Mouse (Mus musculus) lung, embryonic 15.5 days (tissue): Measurements from ENCODE around the gene Abtb2. TPM values are rescaled to one million over a fixed set of nuclear protein-coding genes. Genes with fewer than 3 reads are reported as not detected.

Experiments used
- ATAC-seq: fragments of 200-750 bp; cut with Nextera tagmentation; 2 replicates; pipeline ENCODE4 v1.8.0; 2017; ENCODE audit warnings: moderate number of reproducible peaks, borderline replicate concordance; ENCODE audit not compliant: low FRiP score, low TSS enrichment; ENCODE audit errors: extremely low read depth
- H3K27ac ChIP-seq: fragments of 300-500 bp; sonication (generic); 2 replicates; pipeline ENCODE4 v1.5.1; 2015; ENCODE audit warnings: moderate library complexity, mild to moderate bottlenecking, inconsistent platforms
- H3K27me3 ChIP-seq: fragments of 300-500 bp; sonication (generic); 2 replicates; pipeline ENCODE4 v1.6.1; 2015; ENCODE audit warnings: inconsistent platforms
- H3K36me3 ChIP-seq: fragments of 300-500 bp; sonication (generic); 2 replicates; pipeline ENCODE4 v1.6.1; 2015; ENCODE audit warnings: inconsistent platforms
- H3K4me1 ChIP-seq: fragments of 300-500 bp; sonication (generic); 2 replicates; pipeline ENCODE4 v1.6.1; 2015; ENCODE audit warnings: inconsistent platforms
- H3K4me2 ChIP-seq: fragments of 300-500 bp; sonication (generic); 2 replicates; pipeline ENCODE4 v1.6.1; 2015; ENCODE audit warnings: inconsistent platforms, mild to moderate bottlenecking, moderate library complexity
- H3K4me3 ChIP-seq: fragments of 300-500 bp; sonication (generic); 2 replicates; pipeline ENCODE4 v1.5.1; 2015; ENCODE audit warnings: mild to moderate bottlenecking, inconsistent platforms
- H3K9ac ChIP-seq: fragments of 300-500 bp; sonication (generic); 2 replicates; pipeline ENCODE4 v1.6.1; 2015; ENCODE audit warnings: inconsistent platforms
- H3K9me3 ChIP-seq: fragments of 300-500 bp; sonication (generic); 2 replicates; pipeline ENCODE4 v1.6.1; 2016; ENCODE audit warnings: inconsistent platforms
- WGBS: fragments of 180-500 bp; shearing (Covaris S2); methylation state at CpG from one replicate; pipeline ENCODE4 v1.1.7; 2015; 5-methylcytosine and 5-hydroxymethylcytosine counted together
- polyA plus RNA-seq: library from polyadenylated mRNA; unstranded; fragments of >200 nt; fragmentation: Nextera tagmentation; extraction: Ambion mirVana; gene quantifications from 2 replicates; pipeline ENCODE4 v1.2.1, GENCODE M21; 2015

The Abtb2 gene
- polyA plus RNA-seq, 1 experiment from 2014 or later, result 8.5 TPM

- Histone ChIP-seq H3K4me2 (no peak overlapping the region), H3K4me3 (no peak overlapping the region), H3K36me3 (no peaks in the 10 kb centered on the region), H3K27me3 (no peaks in the 10 kb centered on the region), H3K9me3 (no peaks in the 10 kb centered on the region), H3K27ac (peak overlapping the region; percentile 45), H3K4me1 (peaks cover 18% of the 10 kb centered on the region), H3K9ac (no peak overlapping the region)
- WGBS, result 86% methylated on average over 9 of the region's 9 CpGs
- ATAC-seq, result no peak
Measured at GRCm38 (mm10) chr2:103682927-103683442, 116.9 kb downstream of the Abtb2 start.

- no peak overlapping the region for H3K27ac ChIP-seq
Measured at GRCm38 (mm10) chr2:103684431-103684830, 118.3 kb downstream of the Abtb2 start.

DNA sequence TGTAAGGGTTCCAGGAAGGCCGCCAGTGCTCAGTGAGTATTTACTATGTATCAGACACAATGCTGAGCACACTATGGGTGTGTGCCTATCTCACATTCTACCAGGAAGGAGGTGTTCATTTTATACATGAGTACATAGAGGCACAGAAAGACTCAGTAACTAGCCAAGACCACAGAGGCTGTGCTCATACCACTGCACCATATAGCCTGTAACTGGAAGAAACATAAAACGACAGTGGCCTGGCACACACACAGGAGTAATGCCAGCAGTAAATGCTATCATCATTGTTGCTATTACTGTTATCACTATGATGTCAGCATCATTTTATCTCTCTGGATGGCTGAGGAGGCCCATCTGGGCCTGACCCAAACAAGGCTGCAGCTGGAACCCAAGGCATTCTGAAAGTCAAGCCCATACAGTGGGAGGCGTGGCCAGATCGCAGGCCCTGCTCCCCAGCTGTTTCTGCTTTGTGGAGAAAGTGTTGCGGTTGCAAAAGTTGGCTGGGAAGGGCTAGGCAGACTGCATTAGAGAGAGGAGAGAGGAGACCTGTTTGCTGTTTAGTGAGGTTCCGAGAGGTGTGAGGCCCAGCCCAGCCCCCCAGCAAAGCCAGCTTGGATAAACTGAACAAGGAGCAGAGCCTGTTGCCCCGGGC is 118.9 kb downstream of the Abtb2 start:
- no peak overlapping the region for H3K27ac ChIP-seq
- 45% methylated on average over 7 of the region's 7 CpGs for WGBS

More at GRCm38 (mm10) chr2:103684431-103684830, 118.3 kb downstream of the Abtb2 start:
- no peaks in the 10 kb centered on the region for H3K27me3 ChIP-seq
- no peak overlapping the region for H3K4me3 ChIP-seq
- no peaks in the 10 kb centered on the region for H3K9me3 ChIP-seq
- WGBS, result 72% methylated on average over 2 of the region's 2 CpGs
- no peak overlapping the region for H3K4me2 ChIP-seq
- no peaks in the 10 kb centered on the region for H3K36me3 ChIP-seq
- no peak for ATAC-seq
- peaks cover 15% of the 10 kb centered on the region for H3K4me1 ChIP-seq
- no peak overlapping the region for H3K9ac ChIP-seq

GRCm38 (mm10) chr2:103685581-103685980 is 119.5 kb downstream of the Abtb2 start:
- Histone ChIP-seq H3K27ac (no peak overlapping the region), H3K4me1 (peaks cover 15% of the 10 kb centered on the region), H3K4me2 (no peak overlapping the region), H3K4me3 (no peak overlapping the region), H3K9me3 (no peaks in the 10 kb centered on the region), H3K9ac (no peak overlapping the region), H3K27me3 (no peaks in the 10 kb centered on the region), H3K36me3 (no peaks in the 10 kb centered on the region)
- WGBS, result 85% methylated on average over 4 of the region's 4 CpGs
- ATAC-seq, result no peak

More for the DNA sequence above, 118.9 kb downstream of the Abtb2 start:
- Histone ChIP-seq H3K27me3 (no peaks in the 10 kb centered on the region), H3K4me2 (no peak overlapping the region), H3K36me3 (no peaks in the 10 kb centered on the region), H3K9me3 (no peaks in the 10 kb centered on the region), H3K4me3 (no peak overlapping the region), H3K4me1 (peaks cover 15% of the 10 kb centered on the region), H3K9ac (no peak overlapping the region)
- peak; percentile 85 for ATAC-seq

GRCm38 (mm10) chr2:103687143-103687542 is 121.0 kb downstream of the Abtb2 start:
- H3K9me3 ChIP-seq, result no peaks in the 10 kb centered on the region
- no peak overlapping the region for H3K9ac ChIP-seq
- H3K4me3 ChIP-seq, result no peak overlapping the region
- H3K27me3 ChIP-seq, result no peaks in the 10 kb centered on the region
- peaks cover 19% of the 10 kb centered on the region for H3K4me1 ChIP-seq
- no peak overlapping the region for H3K4me2 ChIP-seq
- no peak overlapping the region for H3K27ac ChIP-seq
- no peaks in the 10 kb centered on the region for H3K36me3 ChIP-seq
- ATAC-seq, result no peak

DNA sequence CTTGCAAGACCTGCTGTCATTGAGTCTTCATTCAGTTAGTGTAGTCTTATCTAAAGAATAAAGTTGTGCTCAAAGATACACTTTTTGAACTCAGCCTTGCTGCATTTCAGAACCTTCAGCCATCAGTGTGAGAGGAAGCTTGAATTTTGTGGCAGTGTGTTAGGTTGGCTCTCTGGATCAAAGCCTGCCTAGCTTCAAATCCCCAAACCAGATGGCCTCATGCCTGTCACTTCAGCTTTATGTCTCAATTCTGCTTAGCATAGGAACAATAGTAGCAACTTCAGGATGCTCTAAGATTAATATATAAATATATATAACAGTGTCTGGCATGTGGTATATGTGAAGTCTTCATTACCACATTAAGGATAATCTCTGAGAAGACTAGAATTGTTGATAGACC is 121.8 kb downstream of the Abtb2 start:
- Histone ChIP-seq H3K27me3 (no peaks in the 10 kb centered on the region), H3K36me3 (no peaks in the 10 kb centered on the region), H3K9me3 (no peaks in the 10 kb centered on the region), H3K4me3 (no peak overlapping the region), H3K27ac (no peak overlapping the region), H3K4me2 (no peak overlapping the region), H3K9ac (no peak overlapping the region), H3K4me1 (peaks cover 17% of the 10 kb centered on the region)
- no peak for ATAC-seq

DNA sequence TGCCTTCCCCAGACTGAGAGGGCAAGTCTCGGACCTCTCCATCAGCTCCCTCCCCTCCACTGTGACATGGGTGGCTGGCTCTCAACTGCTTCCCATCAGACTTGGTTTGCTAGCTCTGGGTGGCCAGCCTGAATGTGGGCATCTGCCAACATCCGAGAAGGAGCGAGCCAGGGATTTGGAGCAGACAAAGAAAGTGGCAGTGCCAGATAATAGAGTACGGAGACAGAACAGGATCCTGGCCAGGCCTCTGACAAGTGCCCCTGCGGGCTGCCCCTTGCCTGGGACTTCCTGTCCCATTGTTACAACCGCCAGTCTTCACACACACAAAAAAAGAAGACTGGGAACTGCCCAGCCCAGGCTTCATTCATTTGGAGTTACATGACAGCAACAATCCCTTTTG is 124.3 kb downstream of the Abtb2 start:
- H3K9ac ChIP-seq, result no peak overlapping the region
- no peaks in the 10 kb centered on the region for H3K27me3 ChIP-seq
- peak overlapping the region; percentile 25; the same call in 1 of the 2 replicates for H3K27ac ChIP-seq
- 52% methylated on average over 6 of the region's 6 CpGs for WGBS
- ATAC-seq, result 0 out of 2 replicates have a peak, but pooled peaks have one; percentile 17
- H3K9me3 ChIP-seq, result no peaks in the 10 kb centered on the region
- peaks cover 6% of the 10 kb centered on the region for H3K4me1 ChIP-seq
- H3K4me2 ChIP-seq, result no peak overlapping the region
- no peaks in the 10 kb centered on the region for H3K36me3 ChIP-seq
- no peak overlapping the region for H3K4me3 ChIP-seq

- H3K9me3 ChIP-seq, result no peaks in the 10 kb centered on the region
- no peak overlapping the region for H3K9ac ChIP-seq
- no peak overlapping the region for H3K4me3 ChIP-seq
- H3K4me1 ChIP-seq, result peaks cover 4% of the 10 kb centered on the region; the same call in 1 of the 2 replicates
- WGBS, result 62% methylated on average over 5 of the region's 5 CpGs
- H3K27ac ChIP-seq, result peak overlapping the region; percentile 8; the same call in 1 of the 2 replicates
- no peaks in the 10 kb centered on the region for H3K36me3 ChIP-seq
- ATAC-seq, result no peak
- no peak overlapping the region for H3K4me2 ChIP-seq
- no peaks in the 10 kb centered on the region for H3K27me3 ChIP-seq
Measured at GRCm38 (mm10) chr2:103690828-103691227, 124.7 kb downstream of the Abtb2 start.

GRCm38 (mm10) chr2:103691278-103691677 is 125.2 kb downstream of the Abtb2 start:
- WGBS, result 95% methylated on average over 1 of the region's 1 CpGs
- Histone ChIP-seq H3K4me1 (peaks cover 4% of the 10 kb centered on the region; the same call in 1 of the 2 replicates), H3K9me3 (no peaks in the 10 kb centered on the region), H3K36me3 (no peaks in the 10 kb centered on the region), H3K27ac (no peak overlapping the region), H3K4me3 (no peak overlapping the region), H3K27me3 (no peaks in the 10 kb centered on the region), H3K9ac (no peak overlapping the region), H3K4me2 (no peak overlapping the region)
- no peak for ATAC-seq

- no peaks in the 10 kb centered on the region for H3K9me3 ChIP-seq
- H3K4me1 ChIP-seq, result peaks cover 4% of the 10 kb centered on the region; the same call in 1 of the 2 replicates
- H3K4me3 ChIP-seq, result no peak overlapping the region
- 63% methylated on average over 1 of the region's 1 CpGs for WGBS
- no peaks in the 10 kb centered on the region for H3K36me3 ChIP-seq
- H3K27me3 ChIP-seq, result no peaks in the 10 kb centered on the region
- ATAC-seq, result no peak
- no peak overlapping the region for H3K4me2 ChIP-seq
- no peak overlapping the region for H3K27ac ChIP-seq
- no peak overlapping the region for H3K9ac ChIP-seq
Measured at GRCm38 (mm10) chr2:103692810-103693209, 126.7 kb downstream of the Abtb2 start.

- Histone ChIP-seq H3K9me3 (no peaks in the 10 kb centered on the region), H3K27me3 (no peaks in the 10 kb centered on the region), H3K4me1 (peaks cover 4% of the 10 kb centered on the region; the same call in 1 of the 2 replicates), H3K4me3 (no peak overlapping the region), H3K27ac (no peak overlapping the region), H3K9ac (no peak overlapping the region), H3K4me2 (no peak overlapping the region), H3K36me3 (no peaks in the 10 kb centered on the region)
- WGBS, result 80% methylated on average over 4 of the region's 4 CpGs
- no peak for ATAC-seq
Measured at GRCm38 (mm10) chr2:103694777-103695563, 128.9 kb downstream of the Abtb2 start.

- no peaks in the 10 kb centered on the region; the same call in 1 of the 2 replicates for H3K4me1 ChIP-seq
- no peaks in the 10 kb centered on the region for H3K9me3 ChIP-seq
- H3K27me3 ChIP-seq, result no peaks in the 10 kb centered on the region
- WGBS, result 52% methylated on average over 3 of the region's 3 CpGs
- no peak overlapping the region for H3K27ac ChIP-seq
- no peak overlapping the region for H3K4me3 ChIP-seq
- H3K36me3 ChIP-seq, result no peaks in the 10 kb centered on the region
- no peak overlapping the region for H3K9ac ChIP-seq
- ATAC-seq, result peak; percentile 71; the same call in 1 of the 2 replicates
- no peak overlapping the region for H3K4me2 ChIP-seq
Measured at GRCm38 (mm10) chr2:103696177-103696576, 130.1 kb downstream of the Abtb2 start.
